Mouse (Mus musculus) small intestine, adult 10 weeks (tissue): ENCODE data around the gene Gls. TPM values are rescaled to one million over a fixed set of nuclear protein-coding genes. Genes with fewer than 3 reads are reported as not detected.

Experiments used
- polyA plus RNA-seq: library from polyadenylated mRNA; stranded (reverse); fragments of 350-450 nt; fragmentation: Illumina TruSeq; extraction: RNeasy Lipid Tissue Mini Kit (QIAGEN cat#74804); gene quantifications from one replicate; pipeline ENCODE4 v1.2.3, GENCODE M21; 2014; ENCODE audit warnings: low replicate concordance

The Gls gene
- 551 TPM for polyA plus RNA-seq

GRCm38 (mm10) chr1:52233143-52233713, at the start of gene Gls:
Gene Gls, minus strand, starts transcription at chr1:52233232.

GRCm38 (mm10) chr1:52118860-52119591, 114.0 kb downstream of the Gls start, which contains the start of gene Stat1:
Gene Stat1, plus strand, starts transcription at chr1:52119440.

Other genes starting within 250 kb of the Gls start
- 5.6 TPM for gene Stat4, start 246.1 kb downstream of the Gls start, polyA plus RNA-seq
- 103 TPM for gene Stat1, start 113.8 kb downstream of the Gls start, polyA plus RNA-seq